Mouse (Mus musculus): ENCODE data around the gene Pcsk1n.

- TF ChIP-seq CTCF (IDR thresholded peaks at IDR 0.05) (no peak), EP300 (IDR thresholded peaks at IDR 0.05) (no peak)
Measured at GRCm38 (mm10) chrX:7945618-7946017, 26.0 kb downstream of the Pcsk1n start.
